23 mouse cellular contexts compared by ENCODE assay signal in genomic region chr15:99907514-99907913, GRCm38 (mm10). TPM values are rescaled to one million over a fixed set of nuclear protein-coding genes. Genes with fewer than 3 reads are reported as not detected.
DNase-seq lines count a peak whose midpoint lies in the region; ATAC-seq lines count a peak whose summit lies in the region.
"Had no signal": no experiment of that assay in that cellular context is flagged by ENCODE, and none has a peak within 500 bp of the region (broad histone marks: within the 10 kb centered on the region; RNA-seq: fewer than 3 reads in every experiment).

No protein-coding gene starts in this region.

- DNase-seq in lung, adult 18-20 months, result peak; percentile 10 to 11
- DNase-seq in lung, postnatal 4 days, result no peak
- DNase-seq in spleen, adult 12 weeks (ENCODE audit: low spot score), result no peak
- no peak for DNase-seq in urinary bladder, adult 2 months (ENCODE audit: low spot score)
- DNase-seq in gastrocnemius, adult 8-10 months (ENCODE audit: low spot score in 2 of 2), result no peak
- DNase-seq: adrenal gland, adult 8-10 months; adrenal gland, postnatal 36 days; B cell, adult 2 months; cerebellum, adult 11 months; cerebellum, adult 9-10 months; cerebellum, postnatal 25 days; gastrocnemius, postnatal 14 days; heart, adult 11 months; heart, postnatal 36 days had no signal

- no peaks in the 10 kb centered on the region for H3K79me2 ChIP-seq in macrophage (ENCODE audit: inconsistent target)

- 13% methylated on average over 1 of the region's 1 CpGs for WGBS in macrophage (ENCODE audit: missing documents)

- H3K36me3 ChIP-seq in macrophage (ENCODE audit: inconsistent target), result no peaks in the 10 kb centered on the region
- H3K36me3 ChIP-seq: embryonic facial prominence, embryonic 13.5 days; forebrain, embryonic 12.5 days; G1E; heart, embryonic 13.5 days; hindbrain, embryonic 15.5 days had no signal

- 0 out of 2 replicates have a peak, but pooled peaks have one; percentile 29 for ATAC-seq in common myeloid progenitor, adult 5-6 weeks (replicated peaks; ENCODE audit: low read depth, poor library complexity, severe bottlenecking)
- ATAC-seq: CD4-positive, CD25-positive, alpha-beta regulatory T cell, adult 4 months; forebrain, embryonic 16.5 days had no signal

- no peak overlapping the region for H3K4me3 ChIP-seq in macrophage (ENCODE audit: inconsistent target)
- H3K4me3 ChIP-seq: embryonic facial prominence, embryonic 13.5 days; forebrain, embryonic 12.5 days; heart, embryonic 13.5 days; hindbrain, embryonic 15.5 days had no signal

- peak overlapping the region; percentile 31 for H3K27ac ChIP-seq in macrophage
- H3K27ac ChIP-seq: embryonic facial prominence, embryonic 13.5 days; forebrain, embryonic 12.5 days; heart, embryonic 13.5 days; hindbrain, embryonic 15.5 days had no signal

RNA-seq across cellular contexts. Expression of gene Lima1, which starts 32.3 kb away (rescaled TPM):
- total RNA-seq in common myeloid progenitor, adult 5-6 weeks (2017), result 1.5 and 2.2 TPM in 2 replicates
- total RNA-seq in macrophage (2018; cell fraction: chromatin; rRNA removed), result 100 to 1,000 TPM in 18 of 26 experiments, 10 to 100 TPM in 8; 46.4 to 361 (median 119) TPM
- 100 to 1,000 TPM in 1 of 26 experiments, 10 to 100 TPM in 25; 34.0 to 109 (median 53.6) TPM for total RNA-seq in macrophage (2018; cell fraction: cytosol; rRNA removed)
- total RNA-seq in macrophage (2018; cell fraction: nucleus; rRNA removed), result 100 to 1,000 TPM in 5 of 26 experiments, 10 to 100 TPM in 21; 36.8 to 152 (median 80.4) TPM
- 43.9 to 108 TPM (median 59.6 TPM) in 3 replicates for polyA plus RNA-seq in macrophage (2018)
- 139 and 147 TPM in 2 replicates for polyA plus RNA-seq in urinary bladder, adult 2 months (2012; rRNA removed)
- 1 to 10 TPM; 5.8 to 9.4 (median 6.5) TPM for total RNA-seq in gastrocnemius, adult 8-10 months (2022)

RNA-seq across cellular contexts. Expression of gene Fam186a, which starts 59.3 kb away (rescaled TPM):
- total RNA-seq in common myeloid progenitor, adult 5-6 weeks (2017), result not detected in 2 replicates
- total RNA-seq in macrophage (2018; cell fraction: chromatin; rRNA removed), result under 1 TPM in 3 of 26 experiments, not detected in 23; 0.05 to 0.12 (median 0.08) TPM
- not detected for total RNA-seq in macrophage (2018; cell fraction: cytosol; rRNA removed)
- under 1 TPM in 1 of 26 experiments, not detected in 25; 0.06 TPM for total RNA-seq in macrophage (2018; cell fraction: nucleus; rRNA removed)
- not detected in 3 replicates for polyA plus RNA-seq in macrophage (2018)
- 0.01 and 0.04 TPM in 2 replicates for polyA plus RNA-seq in urinary bladder, adult 2 months (2012; rRNA removed)
- under 1 TPM in 2 of 4 experiments, not detected in 2; 0.03 to 0.07 TPM for total RNA-seq in gastrocnemius, adult 8-10 months (2022)
- polyA plus RNA-seq: CD4-positive, CD25-positive, alpha-beta regulatory T cell, adult 4 months; forebrain, embryonic 12.5 days; forebrain, embryonic 16.5 days; G1E; heart, embryonic 13.5 days; hindbrain, embryonic 15.5 days had no signal

Comparison
In these comparisons a context has a peak if more than half of its experiments do, and no peak if none do; other contexts are left out.
1. DNase-seq: peak in lung, adult 18-20 months (2 of 2); none in lung, postnatal 4 days (0 of 2), spleen, adult 12 weeks (single experiment), urinary bladder, adult 2 months (single experiment) and gastrocnemius, adult 8-10 months (0 of 2).